Mouse (Mus musculus): Measurements from ENCODE around the gene Zfx. TPM values are rescaled to one million over a fixed set of nuclear protein-coding genes. Genes with fewer than 3 reads are reported as not detected.

Gene Zfx
- total and polyA plus RNA-seq, 2 experiments from 2014 or later = 16.5 to 22.3 TPM

- ATAC-seq (ENCODE audit: insufficient read depth, low read depth) (no peak), DNase-seq (ENCODE audit: low spot score) (no peak)
These were observed 93.4 kb downstream of the Zfx start for GRCm38 (mm10) chrX:94030081-94030480.

More at GRCm38 (mm10) chrX:94030081-94030480, 93.4 kb downstream of the Zfx start:
- Histone ChIP-seq H3K27me3 (ENCODE audit: control insufficient read depth, insufficient read depth, low read length) (peaks cover 7% of the 10 kb centered on the region; the same call in 1 of the 2 replicates), H3K4me3 (ENCODE audit: low read depth, low read length) (no peak overlapping the region), H3K4me2 (ENCODE audit: low read depth, low read length) (no peak overlapping the region), H3K36me3 (replicated peaks; ENCODE audit: control insufficient read depth, insufficient read depth, low read length) (no peaks in the 10 kb centered on the region), H3K9me3 (replicated peaks; ENCODE audit: control insufficient read depth, low read length) (no peaks in the 10 kb centered on the region), H3K9ac (replicated peaks; ENCODE audit: low read depth, low read length) (no peak overlapping the region), H3K27ac (ENCODE audit: low read depth) (no peak overlapping the region), H3K4me1 (ENCODE audit: control insufficient read depth, insufficient read depth) (no peaks in the 10 kb centered on the region)
- no peak for TF ChIP-seq CTCF (IDR thresholded peaks at IDR 0.05; ENCODE audit: low read depth)
- TF ChIP-seq EP300 (IDR thresholded peaks at IDR 0.05; ENCODE audit: low read depth) = no peak
- 79% methylated on average over 7 of the region's 7 CpGs for WGBS

Other genes starting within 250 kb of the Zfx start
- gene AU015836, start 155.0 kb downstream of the Zfx start, total RNA-seq (2014; rRNA removed; ENCODE audit: low replicate concordance) = not detected in 2 replicates
- gene AU015836, start 155.0 kb downstream of the Zfx start, polyA plus RNA-seq (2015; fragmentation: Nextera tagmentation; extraction: Ambion mirVana) = not detected in 2 replicates
- gene Eif2s3x, start 89.2 kb upstream of the Zfx start, total RNA-seq (2014; rRNA removed; ENCODE audit: low replicate concordance) = 123 and 172 TPM in 2 replicates
- gene Eif2s3x, start 89.2 kb upstream of the Zfx start, polyA plus RNA-seq (2015; fragmentation: Nextera tagmentation; extraction: Ambion mirVana) = 43.7 and 49.4 TPM in 2 replicates
- gene Klhl15, start 110.9 kb upstream of the Zfx start, total RNA-seq (2014; rRNA removed; ENCODE audit: low replicate concordance) = 12.7 and 27.6 TPM in 2 replicates
- gene Klhl15, start 110.9 kb upstream of the Zfx start, polyA plus RNA-seq (2015; fragmentation: Nextera tagmentation; extraction: Ambion mirVana) = 4.2 and 5.0 TPM in 2 replicates
- not detected in 2 replicates for gene Fam90a1b, start 243.1 kb upstream of the Zfx start, total RNA-seq (2014; rRNA removed; ENCODE audit: low replicate concordance)
- not detected in 2 replicates for gene Fam90a1b, start 243.1 kb upstream of the Zfx start, polyA plus RNA-seq (2015; fragmentation: Nextera tagmentation; extraction: Ambion mirVana)
- 168 and 242 TPM in 2 replicates for gene Apoo, start 243.4 kb upstream of the Zfx start, total RNA-seq (2014; rRNA removed; ENCODE audit: low replicate concordance)
- 395 and 420 TPM in 2 replicates for gene Apoo, start 243.4 kb upstream of the Zfx start, polyA plus RNA-seq (2015; fragmentation: Nextera tagmentation; extraction: Ambion mirVana)